Mouse (Mus musculus) embryonic facial prominence, embryonic 11.5 days (tissue): ENCODE measurements around the gene Gm42715. TPM values are rescaled to one million over a fixed set of nuclear protein-coding genes. Genes with fewer than 3 reads are reported as not detected.
"Not testable (repeated sequence)": the region's sequence is repeated elsewhere in the genome, so short reads cannot be mapped to it uniquely, and the experiment has no call there.

Source experiments
- ATAC-seq: fragments of 200-750 bp; cut with Nextera tagmentation; replicated peaks from 2 replicates; pipeline ENCODE4 v1.8.0; 2017; ENCODE audit warnings: low read depth; ENCODE audit not compliant: insufficient number of reproducible peaks, low FRiP score, low TSS enrichment
- DNase-seq: peaks from one replicate; pipeline ENCODE4 v3.0.0-alpha.2; 2015; ENCODE audit warnings: low spot score
- H3K27ac ChIP-seq: fragments of 300-500 bp; sonication (generic); replicated peaks from 2 replicates; pipeline ENCODE4 v1.5.1; 2014; ENCODE audit warnings: mild to moderate bottlenecking, low read depth, low read length, control low read depth
- H3K27me3 ChIP-seq: fragments of 300-500 bp; sonication (generic); 2 replicates; pipeline ENCODE4 v1.6.1; 2014; ENCODE audit warnings: mild to moderate bottlenecking, low read length, moderate library complexity, mixed read lengths; ENCODE audit not compliant: control insufficient read depth, insufficient read depth
- H3K36me3 ChIP-seq: fragments of 300-500 bp; sonication (generic); replicated peaks from 2 replicates; pipeline ENCODE4 v1.6.1; 2014; ENCODE audit warnings: low read depth, mild to moderate bottlenecking, low read length, moderate library complexity, mixed read lengths; ENCODE audit not compliant: control insufficient read depth, insufficient read depth
- H3K4me1 ChIP-seq: fragments of 300-500 bp; sonication (generic); 2 replicates; pipeline ENCODE4 v1.6.1; 2014; ENCODE audit warnings: low read length, mixed read lengths; ENCODE audit not compliant: control insufficient read depth, insufficient read depth
- H3K4me2 ChIP-seq: fragments of 300-500 bp; sonication (generic); 2 replicates; pipeline ENCODE4 v1.6.1; 2014; ENCODE audit warnings: low read depth, mild to moderate bottlenecking, control low read depth, low read length, moderate library complexity
- H3K4me3 ChIP-seq: fragments of 300-500 bp; sonication (generic); 2 replicates; pipeline ENCODE4 v1.5.1; 2014; ENCODE audit warnings: low read depth, low read length, control low read depth
- H3K9ac ChIP-seq: fragments of 300-500 bp; sonication (generic); replicated peaks from 2 replicates; pipeline ENCODE4 v1.6.1; 2014; ENCODE audit warnings: mild to moderate bottlenecking, control low read depth, low read length
- H3K9me3 ChIP-seq: fragments of 300-500 bp; sonication (generic); replicated peaks from 2 replicates; pipeline ENCODE4 v1.6.1; 2016; ENCODE audit warnings: mild to moderate bottlenecking, low read length, inconsistent platforms, mixed read lengths; ENCODE audit not compliant: control insufficient read depth
- WGBS: fragments of 180-500 bp; shearing (Covaris S2); extraction: QIAGEN DNeasy Blood & Tissue Kit; methylation state at CpG from one replicate; pipeline ENCODE4 v1.1.7; 2014; 5-methylcytosine and 5-hydroxymethylcytosine counted together
- polyA plus RNA-seq: library from polyadenylated mRNA; unstranded; fragments of >200 nt; fragmentation: Nextera tagmentation; extraction: Ambion mirVana; gene quantifications from 2 replicates; pipeline ENCODE4 v1.2.1, GENCODE M21; 2014

Gene Gm42715
- polyA plus RNA-seq, 1 experiment from 2014 or later, result 16.3 TPM

GRCm38 (mm10) chr7:127509830-127510229 lies 9.6 kb upstream of the Gm42715 start:
- ATAC-seq, H3K4me1 ChIP-seq, H3K9me3 ChIP-seq, H3K27me3 ChIP-seq, H3K4me2 ChIP-seq, H3K36me3 ChIP-seq, DNase-seq, H3K9ac ChIP-seq, H3K4me3 ChIP-seq, H3K27ac ChIP-seq: not testable (repeated sequence)
- 96% methylated on average over 3 of the region's 4 CpGs for WGBS

DNA sequence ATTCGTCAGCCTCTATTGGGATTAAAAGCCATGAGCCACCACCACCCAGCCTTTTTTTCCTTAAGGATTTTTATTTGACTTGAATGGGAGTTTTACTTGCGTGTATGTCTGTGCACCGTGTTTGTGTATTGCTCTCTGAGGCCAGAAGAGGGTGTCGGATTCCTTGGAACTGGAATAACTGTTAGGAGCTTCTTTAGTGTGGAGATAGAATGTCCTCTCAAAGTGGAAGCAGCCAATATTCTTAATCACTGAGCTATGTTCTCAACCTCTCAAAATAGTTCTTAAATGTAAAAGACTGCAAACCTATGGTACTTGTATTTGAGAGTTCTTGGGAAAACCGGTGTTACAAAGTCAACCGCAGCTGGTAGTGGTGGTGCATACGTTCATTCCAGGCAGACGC lies 8.1 kb upstream of the Gm42715 start:
- WGBS, result 35% methylated on average over 8 of the region's 8 CpGs
- ATAC-seq (no peak), DNase-seq (peak; percentile 49)
- Histone ChIP-seq H3K9ac (no peak overlapping the region), H3K4me1 (no peaks in the 10 kb centered on the region), H3K36me3 (no peaks in the 10 kb centered on the region; the same call in 1 of the 2 replicates), H3K9me3 (no peaks in the 10 kb centered on the region), H3K27me3 (no peaks in the 10 kb centered on the region), H3K27ac (0 out of 2 replicates have a peak overlapping the region, but pooled peaks have one; percentile 95), H3K4me2 (peak overlapping the region; percentile 3; the same call in 1 of the 2 replicates), H3K4me3 (peak overlapping the region; percentile 80)

GRCm38 (mm10) chr7:127511808-127512230 lies 7.6 kb upstream of the Gm42715 start, which contains the start of gene Srcap:
Srcap (plus strand) TSS chr7:127511983.
- ATAC-seq (peak; percentile 98), DNase-seq (peak; percentile 98)
- Histone ChIP-seq H3K4me2 (peak within 1 kb of the TSS; percentile 59), H3K27me3 (no peaks in the 10 kb centered on the region), H3K9ac (peak within 1 kb of the TSS; percentile 77), H3K27ac (peak within 1 kb of the TSS; percentile 95), H3K4me3 (peak within 1 kb of the TSS; percentile 80), H3K36me3 (no peaks in the 10 kb centered on the region; the same call in 1 of the 2 replicates), H3K4me1 (no peaks in the 10 kb centered on the region), H3K9me3 (no peaks in the 10 kb centered on the region)
- under 1% methylated on average over 37 of the region's 37 CpGs for WGBS

DNA sequence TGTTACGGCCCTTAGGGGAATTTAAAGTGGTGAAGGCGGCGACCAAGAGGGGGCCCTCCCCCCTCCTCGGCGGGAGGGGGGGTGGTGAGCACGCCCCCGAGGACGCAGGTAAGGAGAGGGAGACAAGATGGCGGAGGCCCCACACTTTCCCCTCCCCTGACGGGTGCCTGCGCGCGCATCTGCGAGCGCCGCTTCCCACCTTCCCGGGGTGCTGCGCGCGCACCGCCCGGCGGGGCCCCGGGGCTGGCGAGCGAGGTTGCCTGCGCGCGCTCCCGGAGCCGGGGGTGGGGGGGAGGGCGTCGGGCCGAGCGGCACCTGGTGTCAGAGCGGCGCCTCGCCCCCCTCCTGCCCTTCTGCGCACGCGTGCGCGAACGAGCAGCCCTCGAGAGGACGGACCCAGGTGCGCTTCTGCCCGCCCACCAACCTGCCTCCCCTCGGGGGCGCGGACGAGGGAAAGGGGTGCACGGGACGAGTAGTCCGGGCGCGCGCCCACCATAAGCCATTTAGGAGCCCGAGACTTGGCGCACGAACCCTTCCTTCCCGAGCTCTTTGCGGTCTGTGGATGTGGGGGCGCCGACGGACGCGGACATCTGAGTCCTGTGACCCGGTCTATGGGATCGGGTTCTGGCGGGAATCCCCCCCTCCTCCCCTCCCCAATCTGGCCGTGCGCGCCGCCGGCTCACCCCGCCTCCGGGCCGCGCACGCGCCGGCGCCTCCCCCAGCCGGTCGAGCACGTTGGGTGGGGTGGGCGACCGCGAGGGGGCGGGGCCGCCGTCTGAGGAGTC lies 7.0 kb upstream of the Gm42715 start:
- ATAC-seq (peak; percentile 74), DNase-seq (peak; percentile 95)
- H3K4me2 ChIP-seq, result peak overlapping the region; percentile 59
- H3K27me3 ChIP-seq, result no peaks in the 10 kb centered on the region
- no peaks in the 10 kb centered on the region for H3K9me3 ChIP-seq
- H3K4me1 ChIP-seq, result no peaks in the 10 kb centered on the region
- peaks cover 2% of the 10 kb centered on the region; the same call in 1 of the 2 replicates for H3K36me3 ChIP-seq
- WGBS, result under 1% methylated on average over 62 of the region's 93 CpGs
- H3K9ac ChIP-seq, result peak overlapping the region; percentile 77
- H3K4me3 ChIP-seq, result peak overlapping the region; percentile 80
- H3K27ac ChIP-seq, result peak overlapping the region; percentile 95

DNA sequence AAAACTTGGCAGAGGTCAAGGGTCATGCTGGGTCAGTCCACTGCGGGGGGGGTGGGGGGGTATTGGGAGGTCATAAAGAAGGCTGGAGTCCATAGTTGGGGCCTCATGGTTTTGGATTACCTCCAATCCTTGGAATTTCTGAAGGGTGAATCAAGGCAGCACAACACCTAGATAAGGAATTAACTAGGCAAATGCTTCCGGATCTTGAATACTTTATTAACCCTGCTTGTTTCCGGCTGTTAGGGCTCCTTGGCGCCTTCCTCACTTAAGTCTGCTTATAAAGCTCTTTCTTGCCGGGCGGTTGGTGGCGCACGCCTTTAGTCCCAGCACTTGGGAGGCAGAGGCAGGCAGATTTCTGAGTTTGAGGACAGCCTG lies 6.4 kb upstream of the Gm42715 start:
- 44% methylated on average over 8 of the region's 8 CpGs for WGBS
- Histone ChIP-seq H3K4me3 (peak overlapping the region; percentile 80), H3K27ac (peak overlapping the region; percentile 95; the same call in 1 of the 2 replicates), H3K36me3 (peaks cover 2% of the 10 kb centered on the region; the same call in 1 of the 2 replicates), H3K27me3 (no peaks in the 10 kb centered on the region), H3K4me2 (peak overlapping the region; percentile 59), H3K9ac (peak overlapping the region; percentile 77), H3K9me3 (no peaks in the 10 kb centered on the region), H3K4me1 (no peaks in the 10 kb centered on the region)
- no peak for ATAC-seq
- no peak for DNase-seq

GRCm38 (mm10) chr7:127513781-127514180 lies 5.6 kb upstream of the Gm42715 start:
- 84% methylated on average over 3 of the region's 3 CpGs for WGBS
- Histone ChIP-seq H3K4me3 (peak overlapping the region; percentile 80; the same call in 1 of the 2 replicates), H3K36me3 (peaks cover 2% of the 10 kb centered on the region; the same call in 1 of the 2 replicates), H3K4me1 (no peaks in the 10 kb centered on the region), H3K27me3 (no peaks in the 10 kb centered on the region), H3K9me3 (no peaks in the 10 kb centered on the region), H3K4me2 (no peak overlapping the region), H3K27ac (no peak overlapping the region), H3K9ac (no peak overlapping the region)
- DNase-seq (no peak), ATAC-seq (no peak)

DNA sequence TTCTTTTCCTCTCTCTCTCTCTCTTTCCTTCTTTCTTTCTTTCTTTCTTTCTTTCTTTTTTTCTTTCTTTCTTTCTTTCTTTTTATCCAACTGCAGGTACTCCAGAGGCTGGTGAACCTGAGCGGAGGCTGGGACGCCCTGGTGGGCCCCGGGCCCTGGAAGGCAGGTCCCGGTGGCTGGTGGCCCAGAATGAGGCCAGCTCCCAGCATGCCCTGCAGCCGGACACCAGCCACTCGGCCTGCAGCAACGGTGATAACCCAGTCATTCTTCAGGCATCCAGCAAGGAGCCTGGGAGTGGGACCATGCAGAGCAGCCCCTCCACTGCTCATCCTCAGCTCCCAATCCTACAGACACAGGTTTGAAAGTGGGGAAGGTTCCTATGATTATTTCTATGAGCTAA lies 3.5 kb upstream of the Gm42715 start:
- no peak overlapping the region for H3K4me2 ChIP-seq
- ATAC-seq (no peak), DNase-seq (no peak)
- no peak overlapping the region for H3K27ac ChIP-seq
- 92% methylated on average over 7 of the region's 7 CpGs for WGBS
- H3K4me1 ChIP-seq, result no peaks in the 10 kb centered on the region
- H3K27me3 ChIP-seq, result no peaks in the 10 kb centered on the region
- peaks cover 2% of the 10 kb centered on the region for H3K36me3 ChIP-seq
- no peaks in the 10 kb centered on the region for H3K9me3 ChIP-seq
- no peak overlapping the region for H3K4me3 ChIP-seq
- no peak overlapping the region for H3K9ac ChIP-seq

DNA sequence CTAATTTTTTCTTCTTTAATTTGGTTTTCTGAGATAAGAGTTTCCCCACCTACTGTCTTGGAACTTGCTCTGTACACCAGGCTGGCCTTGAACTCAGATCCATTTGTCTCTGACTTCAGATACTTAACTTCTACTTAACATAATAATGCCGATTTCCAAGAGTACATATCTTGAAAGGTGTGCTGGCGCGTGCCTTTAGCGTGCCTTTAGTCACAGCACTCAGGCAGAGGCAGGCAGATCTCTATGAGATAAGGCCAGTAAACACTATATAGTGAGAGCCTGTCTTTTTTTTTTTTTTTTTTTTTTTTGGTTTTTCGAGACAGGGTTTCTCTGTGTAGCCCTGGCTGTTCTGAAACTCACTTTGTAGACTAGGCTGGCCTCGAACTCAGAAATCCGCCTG lies 3.0 kb upstream of the Gm42715 start:
- peaks cover 2% of the 10 kb centered on the region for H3K36me3 ChIP-seq
- 92% methylated on average over 6 of the region's 7 CpGs for WGBS
- no peak for ATAC-seq

More for the DNA sequence above, 3.0 kb upstream of the Gm42715 start:
- Histone ChIP-seq H3K27me3 (no peaks in the 10 kb centered on the region), H3K4me2 (no peak overlapping the region), H3K4me3 (no peak overlapping the region), H3K4me1 (no peaks in the 10 kb centered on the region), H3K9me3 (no peaks in the 10 kb centered on the region), H3K27ac (no peak overlapping the region), H3K9ac (no peak overlapping the region)
- DNase-seq, result no peak
